Mouse (Mus musculus) hindbrain, embryonic 14.5 days (tissue): ENCODE results near the gene Retsat. TPM values are rescaled to one million over a fixed set of nuclear protein-coding genes. Genes with fewer than 3 reads are reported as not detected.

ENCODE experiments used
- polyA plus RNA-seq: library from polyadenylated mRNA; unstranded; fragments of >200 nt; fragmentation: Nextera tagmentation; extraction: Ambion mirVana; gene quantifications from 2 replicates; pipeline ENCODE4 v1.2.1, GENCODE M21; 2014

Gene Retsat
- polyA plus RNA-seq, 1 experiment from 2014 or later, result 6.6 TPM

Other genes starting within 250 kb of the Retsat start
- gene Tmem150a, start 243.0 kb upstream of the Retsat start, polyA plus RNA-seq, result 24.5 and 26.8 TPM in 2 replicates
- gene Rnf181, start 231.5 kb upstream of the Retsat start, polyA plus RNA-seq, result 127 and 136 TPM in 2 replicates
- 21.8 and 23.6 TPM in 2 replicates for gene Vamp5, start 218.0 kb upstream of the Retsat start, polyA plus RNA-seq
- 21.9 and 28.8 TPM in 2 replicates for gene Vamp8, start 207.8 kb upstream of the Retsat start, polyA plus RNA-seq
- gene Ggcx, start 184.2 kb upstream of the Retsat start, polyA plus RNA-seq, result 7.4 and 10.9 TPM in 2 replicates
- gene Mat2a, start 158.9 kb upstream of the Retsat start, polyA plus RNA-seq, result 336 and 338 TPM in 2 replicates
- gene Sh2d6, start 76.8 kb upstream of the Retsat start, polyA plus RNA-seq, result 0.24 and 0.82 TPM in 2 replicates
- gene Capg, start 54.1 kb upstream of the Retsat start, polyA plus RNA-seq, result 8.1 and 10.3 TPM in 2 replicates
- gene Elmod3, start 62 bp upstream of the Retsat start, polyA plus RNA-seq, result 16.8 and 20.0 TPM in 2 replicates
- 43.0 and 49.2 TPM in 2 replicates for gene Tgoln1, start 18.5 kb downstream of the Retsat start, polyA plus RNA-seq
- 7.2 and 7.3 TPM in 2 replicates for gene Tcf7l1, start 190.8 kb downstream of the Retsat start, polyA plus RNA-seq